In the genomic region with DNA sequence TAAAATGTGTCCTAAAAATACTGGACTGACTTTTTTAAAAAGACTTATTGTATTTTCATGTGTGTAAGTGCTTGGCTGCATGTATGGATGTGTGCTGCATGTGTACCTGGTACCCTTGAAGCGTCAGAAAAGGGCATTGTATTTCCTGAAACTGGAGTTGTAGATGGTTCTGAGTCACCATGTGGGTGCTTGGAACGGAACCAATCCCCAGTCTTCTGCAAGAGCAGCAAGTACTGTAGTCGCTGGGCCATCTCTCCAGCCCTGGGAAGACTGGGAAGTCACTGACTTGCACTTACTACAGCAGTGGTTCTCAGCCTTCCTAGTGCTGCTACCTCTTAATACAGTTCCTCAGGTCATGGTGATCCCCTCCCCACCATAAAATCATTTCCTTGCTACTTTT, we compare ENCODE assay signal across 20 mouse cellular contexts.
DNase-seq lines count a peak whose midpoint lies in the region; ATAC-seq lines count a peak whose summit lies in the region.
"Had no signal": no experiment of that assay in that cellular context is flagged by ENCODE, and none has a peak within 500 bp of the region (broad histone marks: within the 10 kb centered on the region; RNA-seq: fewer than 3 reads in every experiment).

No protein-coding gene starts in this region.

- DNase-seq in adrenal gland, adult (ENCODE audit: inconsistent age in 2 of 2, low spot score in 1 of 2), result peak; percentile 44 to 71
- no peak for DNase-seq in adrenal gland, adult 18-20 months (ENCODE audit: low spot score in 2 of 2)
- peak; percentile 20 to 37 for DNase-seq in left cerebral cortex, adult 18-20 months (ENCODE audit: low spot score in 2 of 2)
- no peak for DNase-seq in left cerebral cortex, adult 11 months (ENCODE audit: low spot score)
- peak; percentile 32 for DNase-seq in adrenal gland, adult 8-10 months
- peak; percentile 58 to 61 for DNase-seq in adrenal gland, postnatal 36 days
- DNase-seq in layer of hippocampus, postnatal 36 days, result no peak
- DNase-seq: cerebellum, adult 11 months; cerebellum, adult 9-10 months; gastrocnemius, adult 2 months; gastrocnemius, postnatal 25 days; heart, postnatal 4 days had no signal

- H3K4me2 ChIP-seq in kidney, embryonic 16.5 days (replicated peaks; ENCODE audit: low read depth, low read length), result no peak overlapping the region
- H3K4me2 ChIP-seq: embryonic facial prominence, embryonic 12.5 days; forebrain, embryonic 15.5 days; heart, embryonic 13.5 days; hindbrain, embryonic 12.5 days had no signal

- H3K4me1 ChIP-seq in kidney, embryonic 16.5 days (ENCODE audit: insufficient read depth, low read length), result peaks cover 29% of the 10 kb centered on the region
- H3K4me1 ChIP-seq: embryonic facial prominence, embryonic 12.5 days; forebrain, embryonic 15.5 days had no signal

- H3K27me3 ChIP-seq in kidney, embryonic 16.5 days (ENCODE audit: insufficient read depth, low read length), result no peaks in the 10 kb centered on the region
- H3K27me3 ChIP-seq: embryonic facial prominence, embryonic 12.5 days; forebrain, embryonic 15.5 days; heart, embryonic 13.5 days; hindbrain, embryonic 12.5 days had no signal

- H3K27ac ChIP-seq in kidney, embryonic 16.5 days (ENCODE audit: low read length), result no peak overlapping the region
- H3K27ac ChIP-seq: embryonic facial prominence, embryonic 12.5 days; forebrain, embryonic 15.5 days; gastrocnemius, adult 2 months; heart, embryonic 13.5 days; hindbrain, embryonic 12.5 days had no signal

- WGBS in kidney, embryonic 16.5 days, result 72% methylated on average over 3 of the region's 3 CpGs

- no peak overlapping the region for H3K4me3 ChIP-seq in kidney, embryonic 16.5 days (ENCODE audit: low read length)
- H3K4me3 ChIP-seq: embryonic facial prominence, embryonic 12.5 days; forebrain, embryonic 15.5 days; gastrocnemius, adult 2 months; heart, embryonic 13.5 days; hindbrain, embryonic 12.5 days had no signal

- H3K9ac ChIP-seq in kidney, embryonic 16.5 days (replicated peaks; ENCODE audit: low read length), result no peak overlapping the region
- H3K9ac ChIP-seq: embryonic facial prominence, embryonic 12.5 days; forebrain, embryonic 15.5 days; heart, embryonic 13.5 days; hindbrain, embryonic 12.5 days had no signal

- no peaks in the 10 kb centered on the region for H3K9me3 ChIP-seq in kidney, embryonic 16.5 days (ENCODE audit: low read length)
- H3K9me3 ChIP-seq: embryonic facial prominence, embryonic 12.5 days; forebrain, embryonic 15.5 days; heart, embryonic 13.5 days; hindbrain, embryonic 12.5 days had no signal

- H3K36me3 ChIP-seq in kidney, embryonic 16.5 days (ENCODE audit: insufficient read depth, low read length), result no peaks in the 10 kb centered on the region
- H3K36me3 ChIP-seq: embryonic facial prominence, embryonic 12.5 days; forebrain, embryonic 15.5 days; heart, embryonic 13.5 days; hindbrain, embryonic 12.5 days had no signal

- no peak for ATAC-seq in kidney, embryonic 16.5 days (ENCODE audit: low FRiP score, low TSS enrichment)
- ATAC-seq: forebrain, embryonic 15.5 days; hindbrain, embryonic 16.5 days; inflammation-experienced regulatory T-cells, adult 6 months; intestine, postnatal 0 days had no signal

Comparison
In these comparisons a context has a peak if more than half of its experiments do, and no peak if none do; other contexts are left out.
1. DNase-seq: peak in adrenal gland, adult (2 of 2), left cerebral cortex, adult 18-20 months (2 of 2), adrenal gland, adult 8-10 months (single experiment) and adrenal gland, postnatal 36 days (2 of 2); none in adrenal gland, adult 18-20 months (0 of 2), left cerebral cortex, adult 11 months (single experiment) and layer of hippocampus, postnatal 36 days (0 of 2).